Mouse (Mus musculus): ENCODE measurements around the gene Dhx15.

- TF ChIP-seq CTCF (IDR thresholded peaks at IDR 0.05; ENCODE audit: insufficient read depth, low read depth, low read length) (no peak), POLR2A (IDR thresholded peaks at IDR 0.05; ENCODE audit: insufficient read depth, low read depth, low read length) (no peak)
These were observed 54.7 kb downstream of the Dhx15 start for GRCm38 (mm10) chr5:52135460-52136141.
